Mouse (Mus musculus) adrenal gland, adult 2 months (tissue): ENCODE results near the gene Stard3. TPM values are rescaled to one million over a fixed set of nuclear protein-coding genes. Genes with fewer than 3 reads are reported as not detected.

Experiments
- DNase-seq: peaks from one replicate; pipeline ENCODE4 v3.0.0; 2021
- polyA plus RNA-seq: library from polyadenylated mRNA; depleted of rRNA; stranded (reverse); fragments of >200 nt; gene quantifications from 2 replicates; pipeline ENCODE4 v1.2.3, GENCODE M21; 2012
- total RNA-seq, 2 experiments: library from RNA; stranded (reverse); gene quantifications; 2 replicates each; pipeline ENCODE4 v1.2.3; 2021

Gene Stard3
- total and polyA plus RNA-seq, 3 experiments, result 20.8 to 65.3 (median 23.5) TPM

- DNase-seq, result no peak
These were observed 28.8 kb upstream of the Stard3 start, which contains the start of gene Neurod2 for GRCm38 (mm10) chr11:98329081-98329959. Neurod2 (minus strand) TSS chr11:98329648.

DNA sequence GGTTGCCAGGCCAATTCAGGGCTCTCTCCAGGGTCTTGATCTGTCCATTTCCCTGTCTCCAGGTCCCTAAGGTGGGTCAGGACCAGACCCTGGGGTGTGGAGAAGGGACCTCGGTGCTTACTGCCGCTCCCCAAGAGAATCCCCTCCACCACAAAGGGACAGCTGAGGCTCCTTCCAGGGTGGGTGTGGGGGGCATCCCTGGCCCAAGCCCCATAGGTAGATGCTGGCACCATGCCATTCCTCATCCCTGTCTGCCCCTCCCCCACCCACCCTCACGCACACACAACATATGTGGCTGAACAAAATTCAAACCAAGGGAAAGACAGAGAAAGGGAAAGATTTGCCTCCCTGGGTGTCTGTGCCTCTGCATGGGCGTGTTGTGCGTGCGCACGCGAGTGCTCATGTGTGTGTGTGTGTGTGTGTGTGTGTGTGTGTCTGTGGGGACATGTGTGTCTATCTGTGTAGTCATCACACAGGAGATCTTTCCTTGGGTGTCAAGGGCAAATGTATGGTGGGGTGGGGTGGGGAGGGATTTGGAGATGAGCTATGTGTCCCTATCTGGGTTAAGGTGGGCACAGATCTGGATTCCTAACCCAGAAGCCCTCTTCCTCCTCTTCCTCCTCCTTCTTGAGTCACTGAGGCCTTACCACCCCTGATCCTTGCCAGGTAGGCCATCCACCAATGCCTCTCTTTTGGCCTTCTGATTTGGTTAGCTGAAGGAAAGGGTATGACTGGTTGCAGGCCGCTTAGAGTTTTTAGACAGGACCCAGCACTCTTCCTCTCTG is 28.0 kb upstream of the Stard3 start:
- DNase-seq, result no peak

- no peak for DNase-seq
These were observed 27.4 kb upstream of the Stard3 start for GRCm38 (mm10) chr11:98330745-98331204.

DNA sequence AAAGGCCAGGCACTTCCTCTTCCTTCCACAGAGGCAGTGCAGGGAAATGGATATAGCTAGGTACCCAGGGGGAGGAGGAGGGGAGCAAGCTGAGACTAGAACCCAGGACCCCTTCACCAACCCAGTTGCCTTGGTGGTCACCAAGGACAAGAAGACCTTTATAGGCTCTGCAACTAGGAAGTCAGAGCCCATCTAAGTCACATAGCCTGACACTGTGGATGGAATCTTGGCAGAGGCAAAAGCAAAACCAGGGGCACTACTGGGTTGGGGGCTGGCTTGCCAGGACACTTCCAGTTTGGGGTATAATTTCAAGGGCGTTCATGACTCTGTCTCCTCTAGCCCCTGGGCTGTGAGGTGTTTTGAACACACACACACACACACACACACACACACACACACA is 26.8 kb upstream of the Stard3 start:
- no peak for DNase-seq

GRCm38 (mm10) chr11:98332186-98332585 is 26.0 kb upstream of the Stard3 start:
- DNase-seq, result no peak

- no peak for DNase-seq
These were observed 25.3 kb upstream of the Stard3 start for GRCm38 (mm10) chr11:98332841-98333240.

DNA sequence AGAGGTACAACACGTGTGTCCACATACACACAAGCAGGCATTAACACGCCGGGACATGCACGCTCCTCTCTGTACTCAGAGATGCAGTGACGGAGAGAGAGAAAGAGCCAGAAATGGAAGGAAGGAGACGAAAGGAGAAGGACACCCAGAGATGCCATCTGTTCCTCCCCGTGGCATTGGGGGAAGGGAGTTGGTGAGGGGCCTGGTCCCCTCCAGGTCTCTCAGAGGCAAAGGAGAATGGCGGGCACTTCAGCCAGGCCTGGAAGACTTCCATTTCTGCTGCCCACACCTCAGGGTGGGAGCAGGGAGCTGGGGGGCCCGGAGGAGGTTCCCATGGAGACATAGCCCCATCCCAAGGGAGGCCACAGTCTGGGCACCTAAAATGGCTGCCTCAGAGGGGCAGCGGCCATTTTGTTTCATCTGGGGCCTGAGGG is 24.9 kb upstream of the Stard3 start:
- no peak for DNase-seq

- DNase-seq, result no peak
These were observed 24.0 kb upstream of the Stard3 start for GRCm38 (mm10) chr11:98333981-98334741.

DNA sequence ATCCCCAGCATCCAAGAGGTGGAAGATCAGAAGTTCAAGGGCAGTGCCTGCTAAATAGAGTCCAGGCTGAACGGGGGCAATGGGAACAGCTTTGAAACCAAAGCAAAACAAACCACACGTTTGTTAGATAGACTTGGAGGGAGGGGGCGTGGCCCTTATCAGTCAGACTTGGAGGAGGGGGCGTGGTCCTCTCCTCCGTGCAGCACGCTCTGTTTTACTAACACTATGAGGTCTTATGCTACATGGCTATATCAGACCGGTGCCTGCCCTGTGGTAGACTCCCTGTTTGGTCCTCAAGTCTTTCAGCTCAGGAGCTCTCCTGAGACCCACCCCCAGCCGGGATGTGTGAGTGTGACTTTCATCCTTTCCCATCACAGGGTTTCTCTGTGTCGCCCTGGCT is 22.9 kb upstream of the Stard3 start:
- no peak for DNase-seq

DNA sequence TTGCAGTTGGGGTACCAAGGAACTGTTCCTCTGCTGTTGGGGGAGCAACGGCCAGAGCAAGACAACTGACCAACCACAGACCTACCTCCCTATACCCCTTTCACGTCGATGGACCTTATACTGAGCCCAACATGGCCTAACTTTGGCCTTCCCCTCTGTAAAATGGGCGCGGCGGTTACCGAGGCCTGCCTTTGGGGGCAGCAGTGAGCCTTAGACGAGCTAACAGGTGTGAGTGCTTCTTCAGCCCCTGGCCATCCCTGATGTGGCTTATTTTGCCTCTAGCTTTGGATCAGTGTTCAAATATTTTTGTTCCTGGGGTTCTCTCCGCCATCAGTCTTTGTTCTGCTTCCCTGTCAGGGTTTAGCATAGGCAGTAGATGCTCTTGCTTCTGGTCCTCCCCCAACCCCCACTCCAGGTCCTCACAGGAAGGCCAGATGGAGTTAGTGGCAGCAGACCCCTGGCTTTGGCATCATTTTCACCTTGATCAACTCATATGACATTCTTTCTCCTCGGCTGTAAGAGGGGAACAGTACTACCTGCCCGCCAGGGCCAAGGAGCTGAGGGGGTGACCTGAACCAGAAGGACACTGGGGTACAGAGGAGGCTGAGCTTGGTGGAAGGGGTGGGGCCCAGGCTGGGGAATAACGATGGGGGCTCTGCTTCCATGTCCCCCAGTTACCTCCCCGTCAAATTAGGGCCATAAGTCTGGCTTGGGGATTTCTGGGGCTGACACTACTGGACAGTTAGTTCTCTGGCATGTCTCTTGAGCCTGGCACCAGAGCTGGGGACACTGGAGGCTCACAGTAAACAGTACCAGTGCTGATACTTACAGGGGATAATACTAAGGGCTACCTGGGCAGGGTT is 21.7 kb upstream of the Stard3 start:
- DNase-seq, result no peak

DNA sequence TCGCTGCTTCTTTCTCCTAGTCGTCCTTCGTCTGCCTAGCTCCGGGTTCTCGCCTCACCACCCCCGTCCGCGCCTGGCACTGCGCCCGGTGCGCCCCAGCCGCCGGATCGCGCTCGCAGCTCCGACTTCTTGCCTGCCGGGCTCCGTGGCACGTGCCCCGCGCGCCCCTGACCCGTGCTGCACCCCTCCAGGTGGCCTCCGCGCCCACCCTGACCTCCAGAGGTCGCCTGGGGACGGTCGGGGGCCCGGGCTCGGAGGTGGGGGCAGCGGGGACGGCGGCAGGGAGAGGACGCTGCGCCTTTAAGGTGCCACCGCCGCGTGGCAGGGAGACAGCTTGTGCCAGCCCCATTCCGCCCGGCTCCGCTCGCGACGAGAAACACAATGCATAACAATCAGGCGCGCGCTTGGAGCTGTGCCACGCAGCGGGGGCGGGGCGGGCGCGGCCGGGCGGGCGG is 19.6 kb upstream of the Stard3 start:
- DNase-seq, result peak; percentile 69

- DNase-seq, result peak; percentile 36
These were observed 19.1 kb upstream of the Stard3 start for GRCm38 (mm10) chr11:98339071-98339501.

DNA sequence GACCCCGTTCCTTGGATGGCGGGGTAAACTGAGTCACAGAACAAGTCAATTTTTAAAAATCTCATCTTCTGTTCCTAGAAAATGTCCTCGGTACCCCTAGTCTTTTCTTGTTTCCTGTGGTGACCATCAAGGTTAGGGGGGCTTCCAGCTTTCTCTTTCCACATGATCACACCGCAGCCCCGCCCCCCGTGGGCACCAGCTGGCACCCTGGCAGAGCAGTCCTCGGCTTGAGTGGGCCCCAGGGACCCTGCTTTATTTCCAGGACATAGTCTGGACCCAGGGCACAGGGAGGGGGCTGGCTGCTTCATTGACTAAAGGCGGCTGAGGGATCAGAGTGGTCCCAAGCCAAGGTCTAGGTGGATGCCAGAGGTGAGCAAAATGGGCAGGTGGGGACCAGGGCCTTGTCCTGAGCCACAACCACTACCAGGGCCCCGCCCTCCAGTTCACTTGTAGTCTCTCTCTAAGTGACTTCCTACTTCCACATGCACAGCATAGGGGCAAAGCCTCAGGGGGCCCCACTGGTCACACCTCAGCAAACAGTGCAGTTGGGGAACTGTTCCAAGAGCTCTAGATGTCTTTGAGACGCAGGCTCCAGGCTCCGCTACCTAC is 18.4 kb upstream of the Stard3 start:
- DNase-seq, result no peak

- DNase-seq, result no peak
These were observed 17.6 kb upstream of the Stard3 start for GRCm38 (mm10) chr11:98340597-98340996.

GRCm38 (mm10) chr11:98341174-98341573 is 17.0 kb upstream of the Stard3 start:
- DNase-seq, result no peak

GRCm38 (mm10) chr11:98342000-98342945 is 15.9 kb upstream of the Stard3 start:
- peak; percentile 91 for DNase-seq

DNA sequence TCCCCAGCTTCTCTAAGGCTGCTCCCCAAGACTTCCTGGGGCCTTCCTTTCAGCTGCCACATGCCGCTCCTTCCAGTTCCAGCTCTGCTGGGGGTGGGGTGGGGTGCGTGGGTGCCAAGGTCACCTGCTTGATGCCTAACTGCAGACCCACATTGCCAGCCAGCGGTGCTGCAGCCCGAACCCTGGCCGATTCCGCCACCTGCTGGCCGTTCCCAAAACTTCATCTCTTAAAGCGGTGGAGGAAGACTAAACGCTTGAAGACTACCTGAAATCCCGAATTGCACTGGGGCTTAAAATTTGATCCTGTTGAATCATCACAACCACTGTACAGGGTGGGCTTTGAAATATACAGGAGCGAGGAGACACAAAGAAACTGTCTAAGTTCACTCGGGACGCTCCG is 12.9 kb upstream of the Stard3 start:
- DNase-seq, result peak; percentile 87

DNA sequence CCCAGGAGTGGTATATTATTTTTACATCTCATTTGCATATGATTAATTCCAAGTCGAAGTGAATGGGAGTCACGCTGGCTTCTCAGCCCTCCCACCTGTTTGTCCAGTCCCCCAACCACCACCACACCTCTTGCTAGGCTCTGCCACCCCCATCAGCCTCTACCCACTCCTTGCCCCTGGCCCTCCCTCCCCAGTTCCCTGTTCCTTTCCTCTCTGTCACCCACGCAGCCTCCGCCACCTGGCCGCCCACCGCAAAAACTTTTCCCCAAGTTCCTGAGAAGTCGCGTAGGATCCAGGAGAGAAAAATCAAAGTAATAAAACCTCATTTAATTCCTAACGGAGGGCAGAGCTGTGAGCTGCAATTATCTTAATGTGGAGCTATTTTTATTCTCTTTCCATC is 12.0 kb upstream of the Stard3 start:
- no peak for DNase-seq

GRCm38 (mm10) chr11:98347385-98348082 is 10.6 kb upstream of the Stard3 start:
- no peak for DNase-seq
